Mouse (Mus musculus) liver, embryonic 15.5 days (tissue): ENCODE results near the gene Sh3bp5. TPM values are rescaled to one million over a fixed set of nuclear protein-coding genes. Genes with fewer than 3 reads are reported as not detected.
A peak's percentile ranks its signal among the peaks of the same experiment; 100 is the strongest.

Experiments used
- ATAC-seq: fragments of 200-750 bp; cut with Nextera tagmentation; 2 replicates; pipeline ENCODE4 v1.8.0; 2017; ENCODE audit warnings: moderate number of reproducible peaks, mild to moderate bottlenecking, moderate library complexity; ENCODE audit not compliant: insufficient read depth
- H3K27ac ChIP-seq: fragments of 300-500 bp; sonication (generic); replicated peaks from 2 replicates; pipeline ENCODE4 v1.5.1; 2015; ENCODE audit warnings: mild to moderate bottlenecking, inconsistent platforms
- H3K27me3 ChIP-seq: fragments of 300-500 bp; sonication (generic); 2 replicates; pipeline ENCODE4 v1.6.1; 2015; ENCODE audit warnings: mild to moderate bottlenecking, inconsistent platforms
- H3K36me3 ChIP-seq: fragments of 300-500 bp; sonication (generic); replicated peaks from 2 replicates; pipeline ENCODE4 v1.6.1; 2015; ENCODE audit warnings: moderate library complexity, mild to moderate bottlenecking, inconsistent platforms
- H3K4me1 ChIP-seq: fragments of 300-500 bp; sonication (generic); replicated peaks from 2 replicates; pipeline ENCODE4 v1.6.1; 2015; ENCODE audit warnings: inconsistent platforms
- H3K4me2 ChIP-seq: fragments of 300-500 bp; sonication (generic); 2 replicates; pipeline ENCODE4 v1.6.1; 2015; ENCODE audit warnings: moderate library complexity, mild to moderate bottlenecking, inconsistent platforms
- H3K4me3 ChIP-seq: fragments of 300-500 bp; sonication (generic); replicated peaks from 2 replicates; pipeline ENCODE4 v1.5.1; 2015; ENCODE audit warnings: mild to moderate bottlenecking, inconsistent platforms
- H3K9ac ChIP-seq: fragments of 300-500 bp; sonication (generic); 2 replicates; pipeline ENCODE4 v1.6.1; 2015; ENCODE audit warnings: moderate library complexity, mild to moderate bottlenecking, inconsistent platforms
- H3K9me3 ChIP-seq: fragments of 300-500 bp; sonication (generic); replicated peaks from 2 replicates; pipeline ENCODE4 v1.6.1; 2016; ENCODE audit warnings: inconsistent platforms
- WGBS: fragments of 180-500 bp; shearing (Covaris S2); methylation state at CpG from one replicate; pipeline ENCODE4 v1.1.7; 2015; ENCODE audit warnings: mixed read lengths; ENCODE audit not compliant: insufficient replicate concordance; 5-methylcytosine and 5-hydroxymethylcytosine counted together
- polyA plus RNA-seq: library from polyadenylated mRNA; unstranded; fragments of >200 nt; fragmentation: Nextera tagmentation; extraction: Ambion mirVana; gene quantifications from 2 replicates; pipeline ENCODE4 v1.2.1, GENCODE M21; 2015

The Sh3bp5 gene
- polyA plus RNA-seq, 1 experiment from 2014 or later, result 16.9 TPM

DNA sequence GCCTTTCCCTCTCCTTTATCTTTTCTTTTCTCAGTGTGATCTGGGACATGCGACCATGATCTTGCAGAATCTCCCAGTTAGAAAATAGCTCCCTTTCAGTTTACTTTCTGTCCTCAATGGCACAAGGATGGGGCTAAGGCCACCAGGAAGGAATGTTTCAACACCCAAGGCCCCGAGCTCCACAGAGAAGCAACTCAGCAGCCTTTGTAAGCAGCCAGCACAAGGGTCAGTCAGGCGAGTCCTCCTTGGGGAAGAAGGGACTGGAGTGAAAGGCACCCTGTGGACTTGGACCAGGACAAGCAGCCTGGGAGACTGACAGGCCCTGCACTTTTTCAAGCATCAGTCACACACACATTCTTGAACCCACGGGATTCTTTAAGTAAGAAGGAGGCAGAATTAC, 16.6 kb downstream of the Sh3bp5 start:
- no peak overlapping the region for H3K27ac ChIP-seq
- H3K4me2 ChIP-seq, result no peak overlapping the region
- WGBS, result 40% methylated on average over 4 of the region's 4 CpGs
- H3K4me1 ChIP-seq, result peaks cover 89% of the 10 kb centered on the region
- ATAC-seq, result no peak
- peaks cover 3% of the 10 kb centered on the region; the same call in 1 of the 2 replicates for H3K36me3 ChIP-seq
- no peaks in the 10 kb centered on the region for H3K27me3 ChIP-seq
- H3K4me3 ChIP-seq, result no peak overlapping the region
- H3K9ac ChIP-seq, result no peak overlapping the region; the same call in 1 of the 2 replicates
- no peaks in the 10 kb centered on the region for H3K9me3 ChIP-seq

- 0 out of 2 replicates have a peak, but pooled peaks have one; percentile 22 for ATAC-seq
- Histone ChIP-seq H3K4me3 (no peak overlapping the region), H3K4me1 (peaks cover 92% of the 10 kb centered on the region), H3K27me3 (no peaks in the 10 kb centered on the region), H3K4me2 (no peak overlapping the region), H3K9ac (no peak overlapping the region), H3K36me3 (peaks cover 3% of the 10 kb centered on the region; the same call in 1 of the 2 replicates), H3K9me3 (no peaks in the 10 kb centered on the region), H3K27ac (peak overlapping the region; percentile 33; the same call in 1 of the 2 replicates)
- 64% methylated on average over 16 of the region's 16 CpGs for WGBS
Measured at GRCm38 (mm10) chr14:31416835-31417549, 18.9 kb downstream of the Sh3bp5 start.

DNA sequence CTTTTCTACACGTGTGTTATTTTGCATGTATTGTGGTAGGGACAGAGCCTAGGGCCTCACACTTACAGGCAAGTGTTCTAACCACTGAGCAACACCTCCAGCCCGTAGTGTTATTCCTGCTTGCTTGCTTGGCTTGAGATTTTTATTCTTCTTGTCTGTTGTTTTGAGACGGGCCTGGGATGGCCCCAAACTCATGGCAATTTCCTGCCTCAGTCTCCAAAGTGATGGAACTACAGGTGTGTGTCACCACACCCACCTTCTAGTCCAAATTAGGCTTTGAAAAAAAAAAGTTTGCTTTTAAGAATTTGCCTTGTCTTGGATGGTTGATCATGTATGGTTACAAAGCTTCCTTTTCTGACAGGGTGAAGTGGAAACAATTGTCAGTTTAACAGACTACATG, 19.5 kb downstream of the Sh3bp5 start:
- Histone ChIP-seq H3K9me3 (no peaks in the 10 kb centered on the region), H3K4me3 (no peak overlapping the region), H3K4me2 (no peak overlapping the region), H3K4me1 (peaks cover 88% of the 10 kb centered on the region), H3K9ac (no peak overlapping the region), H3K36me3 (peaks cover 3% of the 10 kb centered on the region; the same call in 1 of the 2 replicates), H3K27me3 (no peaks in the 10 kb centered on the region), H3K27ac (peak overlapping the region; percentile 33; the same call in 1 of the 2 replicates)
- WGBS, result 54% methylated on average over 3 of the region's 3 CpGs
- ATAC-seq, result no peak

GRCm38 (mm10) chr14:31414967-31415376, 20.9 kb downstream of the Sh3bp5 start:
- 0 out of 2 replicates have a peak, but pooled peaks cover 12% of the 10 kb centered on the region for H3K36me3 ChIP-seq
- H3K9ac ChIP-seq, result no peak overlapping the region
- H3K27me3 ChIP-seq, result no peaks in the 10 kb centered on the region
- no peaks in the 10 kb centered on the region for H3K9me3 ChIP-seq
- peaks cover 82% of the 10 kb centered on the region for H3K4me1 ChIP-seq
- no peak overlapping the region for H3K4me3 ChIP-seq
- H3K27ac ChIP-seq, result no peak overlapping the region; the same call in 1 of the 2 replicates
- WGBS, result 53% methylated on average over 7 of the region's 7 CpGs
- ATAC-seq, result no peak
- no peak overlapping the region for H3K4me2 ChIP-seq

DNA sequence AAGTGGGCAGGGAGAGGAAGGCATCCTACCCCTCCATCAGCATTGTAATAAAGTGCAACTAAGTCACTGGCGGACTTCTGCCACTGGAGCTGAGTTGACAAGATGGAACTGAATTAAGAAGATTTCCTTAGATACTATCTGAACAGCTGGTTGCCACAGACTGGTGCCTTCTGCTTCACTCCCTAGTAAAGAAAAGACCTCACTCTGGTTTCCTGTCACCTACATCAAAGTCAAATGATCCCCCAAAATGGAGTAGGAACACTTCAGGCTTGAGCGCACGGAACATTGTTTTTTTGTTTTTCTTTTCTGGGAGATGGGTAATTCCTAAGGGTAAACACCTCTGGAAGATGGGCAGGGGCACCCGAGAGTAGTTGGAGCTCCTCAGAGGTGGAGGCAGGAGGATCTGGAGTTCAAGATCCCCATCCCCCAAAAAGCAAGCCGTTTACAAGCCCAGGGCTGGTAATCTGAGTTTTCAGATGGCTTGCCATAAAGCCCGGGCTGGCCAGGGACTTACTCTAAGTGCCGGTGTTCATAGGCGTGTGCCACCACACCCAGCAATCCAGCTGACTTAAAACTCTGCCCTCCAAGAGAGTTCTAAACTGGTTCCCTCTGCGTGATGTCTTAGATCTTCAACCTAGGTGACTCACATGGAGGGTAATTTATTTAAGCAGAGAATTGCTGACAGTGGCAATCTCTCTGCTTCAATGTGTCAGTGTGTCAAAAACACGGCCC, 21.5 kb downstream of the Sh3bp5 start:
- H3K36me3 ChIP-seq, result 0 out of 2 replicates have a peak, but pooled peaks cover 12% of the 10 kb centered on the region
- peak overlapping the region; percentile 70 for H3K27ac ChIP-seq
- no peak overlapping the region for H3K4me3 ChIP-seq
- no peaks in the 10 kb centered on the region for H3K27me3 ChIP-seq
- H3K4me2 ChIP-seq, result no peak overlapping the region
- peaks cover 80% of the 10 kb centered on the region for H3K4me1 ChIP-seq
- 44% methylated on average over 10 of the region's 10 CpGs for WGBS
- ATAC-seq, result no peak
- H3K9me3 ChIP-seq, result no peaks in the 10 kb centered on the region
- no peak overlapping the region for H3K9ac ChIP-seq

DNA sequence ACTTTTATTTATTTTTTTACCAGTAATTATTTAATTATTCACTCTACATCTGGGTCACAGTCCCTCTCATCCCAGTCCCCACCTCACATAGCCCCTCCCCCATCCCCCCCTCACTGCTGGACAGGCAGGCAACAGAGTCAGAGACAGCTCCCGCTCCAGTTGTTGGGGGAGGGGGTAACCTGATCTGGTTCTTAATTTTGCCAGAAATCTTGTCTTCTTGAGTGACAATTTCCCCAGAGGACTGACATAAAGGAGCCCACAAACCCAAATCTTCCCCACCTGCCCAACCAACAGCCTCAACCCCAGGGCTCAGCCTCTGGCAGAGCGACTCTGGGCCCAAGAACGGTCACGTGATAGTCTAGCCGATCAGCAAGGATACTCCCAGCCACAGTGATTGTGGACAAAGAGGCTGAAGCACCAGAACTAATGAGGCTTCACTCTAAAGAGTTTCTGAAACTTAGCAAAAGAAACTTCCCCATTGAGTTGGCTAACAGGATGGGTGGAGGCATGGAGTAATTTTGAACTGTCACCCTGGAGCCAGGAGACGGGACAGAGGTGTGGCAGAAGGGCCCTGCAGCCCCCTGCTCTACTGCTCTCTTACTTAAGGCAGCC, 22.3 kb downstream of the Sh3bp5 start:
- peak overlapping the region; percentile 70 for H3K27ac ChIP-seq
- no peak overlapping the region for H3K4me3 ChIP-seq
- H3K36me3 ChIP-seq, result 0 out of 2 replicates have a peak, but pooled peaks cover 12% of the 10 kb centered on the region
- no peak for ATAC-seq
- H3K4me1 ChIP-seq, result peaks cover 82% of the 10 kb centered on the region
- H3K9ac ChIP-seq, result no peak overlapping the region
- H3K27me3 ChIP-seq, result no peaks in the 10 kb centered on the region
- H3K4me2 ChIP-seq, result no peak overlapping the region
- WGBS, result 32% methylated on average over 6 of the region's 6 CpGs
- no peaks in the 10 kb centered on the region for H3K9me3 ChIP-seq

DNA sequence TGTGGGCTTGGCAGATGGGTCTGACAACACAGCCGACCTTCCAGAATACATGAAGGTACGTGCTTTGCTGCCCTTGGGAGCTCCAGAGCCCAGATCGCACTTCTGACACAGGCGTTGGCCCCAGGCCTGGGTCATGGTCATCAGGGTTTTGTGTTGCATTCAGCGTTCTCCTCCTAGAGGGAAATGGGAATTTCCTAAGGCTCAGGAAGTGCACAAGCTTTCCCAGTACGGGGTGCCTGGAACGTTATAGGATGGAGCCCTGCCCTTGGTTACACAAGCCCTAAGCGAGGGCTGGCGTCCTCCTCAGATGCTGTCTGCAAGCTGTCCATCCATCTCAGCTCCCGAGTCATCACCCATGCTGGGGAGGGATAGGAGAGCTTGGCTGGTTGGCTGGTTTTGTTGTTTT, 23.2 kb downstream of the Sh3bp5 start:
- H3K9me3 ChIP-seq, result no peaks in the 10 kb centered on the region
- no peaks in the 10 kb centered on the region for H3K27me3 ChIP-seq
- whole genome bisulfite sequencing, result 59% methylated on average over 10 of the region's 10 CpGs
- no peak overlapping the region for H3K4me2 ChIP-seq
- H3K36me3 ChIP-seq, result 0 out of 2 replicates have a peak, but pooled peaks cover 12% of the 10 kb centered on the region
- H3K9ac ChIP-seq, result no peak overlapping the region
- peak overlapping the region; percentile 70; the same call in 1 of the 2 replicates for H3K27ac ChIP-seq
- no peak overlapping the region for H3K4me3 ChIP-seq
- peaks cover 84% of the 10 kb centered on the region for H3K4me1 ChIP-seq
- no peak for ATAC-seq

DNA sequence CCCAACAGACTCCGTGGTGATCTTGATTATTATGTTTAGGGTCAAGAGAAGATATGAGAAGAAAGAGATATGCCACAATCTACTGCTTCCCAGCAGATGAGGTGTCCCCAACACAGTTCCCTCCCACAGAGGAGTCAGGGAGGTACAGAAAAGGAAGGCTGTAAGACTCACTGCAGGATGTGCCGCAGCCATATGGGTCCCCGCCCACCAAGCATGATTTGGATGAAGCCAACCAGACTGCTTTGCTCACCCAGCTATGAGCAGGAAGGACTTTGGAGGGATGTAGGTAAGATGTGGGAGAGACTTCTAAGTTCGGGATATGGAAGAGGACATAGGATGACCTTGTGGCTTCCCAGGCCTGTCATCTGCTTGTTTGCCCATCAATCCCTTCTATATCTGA, 25.1 kb downstream of the Sh3bp5 start:
- Histone ChIP-seq H3K4me3 (no peak overlapping the region), H3K27ac (peak overlapping the region; percentile 19; the same call in 1 of the 2 replicates), H3K4me2 (no peak overlapping the region), H3K9me3 (no peaks in the 10 kb centered on the region), H3K36me3 (0 out of 2 replicates have a peak, but pooled peaks cover 17% of the 10 kb centered on the region), H3K4me1 (peaks cover 84% of the 10 kb centered on the region), H3K9ac (no peak overlapping the region), H3K27me3 (no peaks in the 10 kb centered on the region)
- no peak for ATAC-seq
- WGBS, result 48% methylated on average over 4 of the region's 4 CpGs

DNA sequence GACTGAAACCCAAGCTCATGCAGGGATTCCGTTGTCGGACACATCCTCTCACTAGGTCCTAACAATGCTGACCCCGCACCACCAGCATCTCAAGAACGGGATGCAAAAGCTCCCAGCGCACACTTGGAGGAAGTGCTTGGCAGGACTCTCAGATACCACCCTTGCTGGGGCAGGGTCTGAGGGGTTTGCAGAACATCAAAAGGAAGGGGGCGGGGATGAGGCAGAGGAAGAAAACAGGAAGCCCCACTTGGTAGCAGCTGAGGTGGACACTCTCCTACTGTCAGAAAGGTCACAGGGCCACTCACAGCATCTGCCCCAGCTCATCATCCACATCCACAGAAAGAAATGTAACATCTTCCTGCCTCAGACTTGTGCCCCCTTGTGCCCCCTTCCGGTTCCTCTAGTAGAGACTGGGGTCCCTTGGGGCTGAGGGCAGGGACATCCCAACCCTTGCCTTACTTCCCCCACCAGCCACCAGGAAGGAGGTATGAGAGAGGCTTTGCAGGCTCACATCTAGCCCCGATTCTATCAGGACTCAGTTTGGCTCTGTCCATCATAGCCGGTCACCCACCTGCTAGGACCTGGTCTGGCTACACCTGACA, 25.7 kb downstream of the Sh3bp5 start:
- H3K36me3 ChIP-seq, result 0 out of 2 replicates have a peak, but pooled peaks cover 18% of the 10 kb centered on the region
- H3K4me3 ChIP-seq, result no peak overlapping the region
- no peak overlapping the region for H3K9ac ChIP-seq
- H3K9me3 ChIP-seq, result no peaks in the 10 kb centered on the region
- no peaks in the 10 kb centered on the region for H3K27me3 ChIP-seq
- H3K4me1 ChIP-seq, result peaks cover 84% of the 10 kb centered on the region
- H3K4me2 ChIP-seq, result no peak overlapping the region
- peak overlapping the region; percentile 19; the same call in 1 of the 2 replicates for H3K27ac ChIP-seq
- ATAC-seq, result no peak
- WGBS, result 40% methylated on average over 9 of the region's 9 CpGs

- H3K4me1 ChIP-seq, result peaks cover 84% of the 10 kb centered on the region
- H3K9ac ChIP-seq, result no peak overlapping the region
- 59% methylated on average over 8 of the region's 8 CpGs for WGBS
- H3K9me3 ChIP-seq, result no peaks in the 10 kb centered on the region
- ATAC-seq, result no peak
- no peaks in the 10 kb centered on the region for H3K27me3 ChIP-seq
- H3K4me3 ChIP-seq, result no peak overlapping the region
- H3K4me2 ChIP-seq, result no peak overlapping the region
- H3K36me3 ChIP-seq, result 0 out of 2 replicates have a peak, but pooled peaks cover 24% of the 10 kb centered on the region
- H3K27ac ChIP-seq, result peak overlapping the region; percentile 65
Measured at GRCm38 (mm10) chr14:31408666-31409065, 27.2 kb downstream of the Sh3bp5 start.
